Mouse (Mus musculus): ENCODE data around the gene Degs1.

GRCm38 (mm10) chr1:182229381-182229780 is 53.2 kb downstream of the Degs1 start:
- TF ChIP-seq GATA1 (IDR thresholded peaks at IDR 0.05; ENCODE audit: borderline replicate concordance, low read length) (no peak), FLI1 (IDR thresholded peaks at IDR 0.05; ENCODE audit: low read length) (no peak)

Data from megakaryocyte, embryonic 14.5 days (primary cell).